Mouse (Mus musculus) kidney, adult 2 months (tissue): ENCODE data around the gene Hdhd5.

Experiments used
- CTCF ChIP-seq: fragments of 200-500 bp; conservative IDR thresholded peaks from 2 replicates; pipeline ENCODE4 v1.5.1; 2011; ENCODE audit warnings: low read depth, mild to moderate bottlenecking, control low read depth, low read length, moderate library complexity, mixed read lengths; ENCODE audit not compliant: insufficient read depth, insufficient read length
- POLR2A ChIP-seq: fragments of 200-500 bp; IDR thresholded peaks from one replicate; pipeline ENCODE4 v1.6.1; 2011; ENCODE audit warnings: low read depth, low read length, control low read depth

DNA sequence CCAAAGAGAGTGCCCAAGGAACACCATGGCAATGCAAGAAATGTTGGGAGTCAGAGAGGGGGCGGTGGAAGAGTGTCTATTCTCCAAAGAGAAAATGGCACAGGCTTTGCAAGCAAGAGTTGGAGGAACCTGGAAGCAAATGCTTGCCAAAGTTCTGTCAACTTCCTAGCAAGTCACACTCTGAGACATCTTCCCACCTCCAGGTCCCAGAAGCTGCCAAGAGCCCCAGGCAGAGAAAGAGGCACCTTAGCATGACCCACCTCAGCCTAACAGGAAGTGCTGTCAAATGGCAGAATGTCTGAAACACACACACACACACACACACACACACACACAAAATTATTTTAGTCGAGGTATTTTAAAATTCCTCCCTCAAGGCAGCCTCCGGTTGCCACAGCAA lies 27.1 kb downstream of the Hdhd5 start:
- TF ChIP-seq CTCF (no peak), POLR2A (no peak)
